Mouse (Mus musculus) NIH3T3 (cell line): ENCODE data around the gene Cyp1a2.
A peak's percentile ranks its signal among the peaks of the same experiment; 100 is the strongest.
"Not testable (repeated sequence)": the region's sequence is repeated elsewhere in the genome, so short reads cannot be mapped to it uniquely, and the experiment has no call there.

ENCODE experiments used
- DNase-seq: peaks from one replicate; pipeline ENCODE4 v3.0.0-alpha.2; 2012; ENCODE audit warnings: low read depth

Gene Cyp1a2

GRCm38 (mm10) chr9:57683520-57683919, at the start of gene Cyp1a2:
TSS of gene Cyp1a2 (minus strand) at chr9:57683703.
- no peak for DNase-seq

GRCm38 (mm10) chr9:57728312-57728711, 44.8 kb upstream of the Cyp1a2 start:
- peak; percentile 10 for DNase-seq

DNA sequence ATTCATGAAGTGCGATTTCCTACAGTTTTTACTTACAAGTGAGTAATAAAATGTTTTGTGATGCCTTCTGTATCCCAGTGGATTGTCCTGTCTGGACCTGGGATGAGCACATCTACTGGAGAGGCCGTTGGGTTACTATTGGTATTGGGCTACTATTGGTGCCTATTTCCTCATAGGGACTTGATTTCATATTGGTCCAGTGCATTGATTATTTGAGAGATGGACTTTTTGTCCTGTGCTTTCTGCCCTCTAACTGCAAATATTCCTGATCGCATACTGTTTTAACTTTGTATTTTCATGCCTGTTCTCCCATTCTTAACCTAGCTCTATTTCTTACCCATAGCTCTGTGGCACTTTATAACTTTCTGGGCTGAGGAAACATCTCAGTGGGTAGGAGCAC, 41.2 kb upstream of the Cyp1a2 start:
- DNase-seq: no peak

DNA sequence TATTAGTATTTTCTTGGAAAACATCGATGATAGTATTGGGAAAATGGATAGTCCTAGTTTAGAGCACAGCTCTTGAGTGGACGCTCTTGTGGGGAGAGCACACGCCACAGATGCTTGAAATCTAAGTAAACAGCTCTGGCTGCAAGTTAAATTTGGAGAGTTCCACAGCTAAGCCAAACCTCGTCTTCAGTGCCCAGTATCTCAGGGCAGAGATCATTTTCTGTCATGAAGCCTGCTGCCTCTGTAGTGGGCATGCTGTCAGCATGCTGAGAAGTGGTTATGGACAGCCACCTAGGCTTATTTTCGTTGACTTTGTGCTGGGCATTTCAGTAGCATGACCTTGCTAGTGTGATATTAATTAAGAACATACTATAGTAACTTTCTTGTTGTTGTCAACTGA, 40.3 kb upstream of the Cyp1a2 start:
- no peak for DNase-seq

GRCm38 (mm10) chr9:57723315-57723715, 39.8 kb upstream of the Cyp1a2 start:
- peak; percentile 65 for DNase-seq

- DNase-seq: no peak
Observed at GRCm38 (mm10) chr9:57722371-57722770, 38.9 kb upstream of the Cyp1a2 start.

- no peak for DNase-seq
Observed at GRCm38 (mm10) chr9:57720736-57721135, 37.2 kb upstream of the Cyp1a2 start.

GRCm38 (mm10) chr9:57718408-57718807, 34.9 kb upstream of the Cyp1a2 start:
- DNase-seq: no peak

GRCm38 (mm10) chr9:57712194-57712593, 28.7 kb upstream of the Cyp1a2 start:
- DNase-seq: no peak

DNA sequence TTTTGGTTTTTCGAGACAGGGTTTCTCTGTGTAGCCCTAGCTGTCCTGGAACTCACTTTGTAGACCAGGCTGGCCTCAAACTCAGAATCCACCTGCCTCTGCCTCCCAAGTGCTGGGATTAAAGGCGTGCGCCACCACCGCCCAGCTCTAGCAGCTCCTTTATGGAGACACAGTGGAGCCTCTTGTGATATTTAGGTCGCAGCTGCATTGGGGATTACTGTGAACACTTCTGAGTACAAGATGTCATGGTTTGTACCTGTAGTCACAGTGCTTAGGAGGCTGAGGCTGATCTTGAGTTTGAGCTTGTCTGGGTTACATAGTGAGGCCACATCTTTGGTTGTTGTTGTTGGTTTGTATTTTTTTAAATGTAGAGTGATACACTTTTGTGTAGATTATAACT, 26.7 kb upstream of the Cyp1a2 start:
- not testable (repeated sequence) for DNase-seq

GRCm38 (mm10) chr9:57708720-57709274, 25.3 kb upstream of the Cyp1a2 start:
- DNase-seq: peak; percentile 66

- DNase-seq: peak; percentile 93
Observed at GRCm38 (mm10) chr9:57708068-57708719, 24.7 kb upstream of the Cyp1a2 start, which contains the start of gene Edc3. TSS of gene Edc3 (plus strand) at chr9:57708540.

- DNase-seq: no peak
Observed at GRCm38 (mm10) chr9:57706496-57706895, 23.0 kb upstream of the Cyp1a2 start.

DNA sequence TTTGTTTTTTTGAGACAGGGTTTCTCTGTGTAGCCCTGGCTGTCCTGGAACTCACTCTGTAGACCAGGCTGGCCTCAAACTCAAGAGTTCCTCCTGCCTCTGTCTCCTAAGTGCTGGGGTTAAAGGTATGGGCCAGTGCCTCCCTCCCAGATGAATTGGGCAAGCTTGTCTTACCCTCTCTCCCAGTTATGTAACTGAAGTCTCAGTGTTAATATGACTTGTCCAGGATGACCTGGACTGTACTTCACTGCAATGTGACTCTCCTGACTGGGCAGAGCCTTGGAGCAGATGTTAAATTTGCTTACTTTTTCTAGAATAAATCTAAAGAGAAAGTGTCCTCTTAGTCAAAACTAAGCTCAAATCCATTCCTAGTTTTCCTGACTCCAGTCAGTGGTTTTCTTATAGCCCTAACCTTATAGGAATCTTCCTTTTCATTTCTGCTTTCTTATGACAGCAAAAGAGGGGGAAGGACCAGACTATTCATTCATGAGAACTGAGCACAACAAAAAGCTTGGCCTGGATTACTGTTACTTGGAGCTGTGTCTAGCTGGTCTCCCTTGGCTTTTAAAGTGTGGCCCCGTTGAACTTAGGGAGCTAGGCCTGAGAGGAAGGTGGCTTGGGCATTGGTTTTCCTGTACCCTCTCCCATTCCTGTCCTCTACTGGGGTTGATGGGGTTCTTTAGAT, 15.1 kb upstream of the Cyp1a2 start:
- DNase-seq: peak; percentile 26

DNA sequence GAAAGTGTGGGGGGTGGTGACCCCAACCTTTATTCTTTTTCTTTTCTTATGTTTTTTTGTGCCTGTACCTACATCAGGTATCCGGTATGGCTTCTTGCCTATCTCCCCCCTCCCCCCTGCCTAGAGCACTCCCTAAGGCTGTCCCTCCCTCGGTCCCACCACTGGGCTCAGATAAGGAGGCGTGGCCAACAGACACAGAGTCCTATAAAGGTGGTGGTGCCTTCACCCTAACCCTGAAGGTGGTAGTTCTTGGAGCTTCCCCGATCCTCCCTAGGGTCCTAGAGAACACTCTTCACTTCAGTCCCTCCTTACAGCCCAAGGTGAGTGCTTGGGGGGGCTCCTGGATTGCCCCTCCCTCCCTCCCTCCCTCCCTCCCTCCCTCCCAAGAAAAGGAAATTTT, 13.9 kb upstream of the Cyp1a2 start:
- no peak for DNase-seq

GRCm38 (mm10) chr9:57696380-57697285, 13.1 kb upstream of the Cyp1a2 start:
- DNase-seq: peak; percentile 7

DNA sequence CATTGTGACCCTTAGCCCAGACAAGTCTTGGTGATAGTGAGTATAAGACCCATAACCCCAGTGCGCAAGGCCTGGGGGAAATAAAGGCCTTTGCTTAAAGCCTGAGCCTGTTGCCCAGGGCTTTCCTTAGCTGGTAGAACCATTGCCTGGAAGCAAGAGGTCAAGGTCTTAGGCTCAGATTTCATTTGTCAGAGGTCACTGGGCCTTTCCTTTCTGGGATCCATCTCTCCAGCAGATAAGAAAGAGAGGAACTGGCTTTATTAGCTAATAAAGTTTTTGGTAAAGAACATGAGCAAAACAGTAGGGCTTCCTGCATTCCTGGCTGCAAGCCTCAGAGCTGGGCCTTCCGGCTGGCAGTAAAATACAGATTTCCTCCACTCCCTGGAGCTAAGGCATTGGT, 10.6 kb upstream of the Cyp1a2 start:
- DNase-seq: no peak

DNA sequence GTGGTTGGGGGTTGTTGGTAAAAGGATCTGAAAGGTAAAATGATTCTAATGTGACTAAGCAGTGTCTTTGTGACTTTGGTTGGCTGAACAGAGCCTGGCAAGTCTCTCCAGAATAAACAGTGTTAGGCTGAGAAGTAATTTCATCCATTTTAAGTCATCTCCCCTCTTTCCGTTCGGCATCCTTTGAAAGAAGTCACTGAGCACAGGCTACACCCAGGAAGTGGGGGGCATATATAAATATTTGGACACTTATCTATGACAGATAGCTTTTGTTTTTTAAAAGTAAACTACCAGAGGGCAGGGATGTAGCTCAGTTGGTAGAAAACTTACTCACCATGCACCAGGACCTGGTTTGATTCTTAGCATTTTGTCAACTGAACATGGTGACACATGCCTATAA, 5.1 kb upstream of the Cyp1a2 start:
- no peak for DNase-seq

DNA sequence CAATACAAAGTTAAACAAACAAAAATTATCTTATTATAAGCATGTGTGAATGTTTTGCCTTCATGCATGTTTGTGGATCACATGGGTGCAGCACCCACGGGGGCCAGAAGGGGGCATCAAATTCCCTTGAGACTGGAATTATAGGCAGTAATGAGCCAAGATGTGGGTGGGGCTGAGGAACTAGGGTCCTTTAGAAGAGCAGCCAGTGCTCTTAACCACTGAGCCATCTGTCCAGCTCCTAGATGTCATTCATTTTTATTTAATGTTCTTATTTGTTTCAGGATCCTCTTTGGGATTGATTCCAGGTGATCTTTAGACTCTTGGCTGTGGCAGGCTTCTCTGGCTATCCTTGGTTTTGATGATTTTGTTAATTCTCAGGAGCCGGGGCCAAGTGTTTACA, 4.7 kb upstream of the Cyp1a2 start:
- DNase-seq: peak; percentile 17

GRCm38 (mm10) chr9:57687751-57688150, 4.2 kb upstream of the Cyp1a2 start, which contains the start of gene Cyp1a1:
TSS of gene Cyp1a1 (plus strand) at chr9:57687928.
- no peak for DNase-seq

GRCm38 (mm10) chr9:57686011-57686410, 2.5 kb upstream of the Cyp1a2 start:
- DNase-seq: no peak

- DNase-seq: no peak
Observed at GRCm38 (mm10) chr9:57681411-57681810, 2.1 kb downstream of the Cyp1a2 start.
